Mouse (Mus musculus) spleen, adult 18-20 months (tissue): Measurements from ENCODE around the gene Slc7a15.
"Not testable (repeated sequence)": the region's sequence is repeated elsewhere in the genome, so short reads cannot be mapped to it uniquely, and the experiment has no call there.

Source experiments
- DNase-seq, 2 experiments: peaks; one replicate each; pipeline ENCODE4 v3.0.0; 2022; ENCODE audit warnings: mixed read lengths in 2 of 2

Slc7a15 gene

DNA sequence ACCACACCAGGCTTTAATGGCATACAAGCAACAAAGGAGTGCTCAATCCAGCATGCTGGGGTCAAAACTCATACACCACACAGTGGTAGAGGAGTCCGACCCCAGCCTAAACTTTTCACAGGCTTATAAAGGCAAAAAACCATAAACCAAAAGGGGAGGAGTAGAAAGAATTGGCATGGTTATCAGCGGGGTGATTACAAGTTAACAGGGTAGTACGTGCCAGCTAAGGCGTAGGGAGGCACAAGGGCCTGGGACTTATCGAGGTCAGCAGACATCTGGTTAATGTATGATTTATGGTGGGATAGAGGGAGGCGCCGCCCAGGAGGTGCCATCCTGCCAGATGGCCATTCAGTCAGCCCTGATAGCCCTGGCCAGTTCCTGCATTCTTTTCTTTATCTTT, at the start of gene Slc7a15:
TSS of gene Slc7a15 (minus strand) at position 101 of the 400 bp plus-strand sequence.
- DNase-seq: not testable (repeated sequence)

DNA sequence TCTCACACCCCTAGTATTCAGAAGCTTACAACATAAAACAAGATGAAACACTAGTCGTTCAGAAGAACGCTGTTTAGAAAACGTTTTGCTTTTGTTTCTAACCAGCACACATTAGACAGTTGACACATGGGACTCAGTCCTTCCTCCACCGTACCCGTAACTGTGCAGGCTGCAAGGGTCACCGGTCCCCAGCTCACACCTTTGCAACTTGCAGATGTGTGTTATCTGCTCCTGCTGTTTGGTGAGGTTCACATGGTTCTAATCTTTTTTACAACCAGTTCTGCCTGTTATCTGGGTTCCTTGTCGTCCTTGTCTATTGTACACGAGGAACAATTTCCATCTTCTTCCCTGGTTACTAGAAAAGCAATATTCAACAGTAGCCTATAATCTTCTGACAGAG, 49.3 kb upstream of the Slc7a15 start:
- not testable (repeated sequence) for DNase-seq

DNA sequence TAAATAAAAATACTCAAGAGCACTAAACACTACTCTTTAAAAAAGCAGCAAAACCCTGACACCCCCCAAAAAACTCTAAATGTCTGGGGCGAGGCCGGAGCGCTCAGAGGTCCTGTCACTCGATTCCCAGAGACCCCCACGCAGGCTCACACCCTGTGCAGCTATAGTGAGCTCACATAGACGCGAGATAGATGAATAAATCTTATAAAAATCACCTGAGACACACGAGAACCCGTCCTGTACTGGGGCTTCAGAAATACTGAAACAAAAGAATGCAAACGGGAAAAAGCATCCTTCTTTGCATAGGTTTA, 42.5 kb upstream of the Slc7a15 start:
- no peak for DNase-seq

DNA sequence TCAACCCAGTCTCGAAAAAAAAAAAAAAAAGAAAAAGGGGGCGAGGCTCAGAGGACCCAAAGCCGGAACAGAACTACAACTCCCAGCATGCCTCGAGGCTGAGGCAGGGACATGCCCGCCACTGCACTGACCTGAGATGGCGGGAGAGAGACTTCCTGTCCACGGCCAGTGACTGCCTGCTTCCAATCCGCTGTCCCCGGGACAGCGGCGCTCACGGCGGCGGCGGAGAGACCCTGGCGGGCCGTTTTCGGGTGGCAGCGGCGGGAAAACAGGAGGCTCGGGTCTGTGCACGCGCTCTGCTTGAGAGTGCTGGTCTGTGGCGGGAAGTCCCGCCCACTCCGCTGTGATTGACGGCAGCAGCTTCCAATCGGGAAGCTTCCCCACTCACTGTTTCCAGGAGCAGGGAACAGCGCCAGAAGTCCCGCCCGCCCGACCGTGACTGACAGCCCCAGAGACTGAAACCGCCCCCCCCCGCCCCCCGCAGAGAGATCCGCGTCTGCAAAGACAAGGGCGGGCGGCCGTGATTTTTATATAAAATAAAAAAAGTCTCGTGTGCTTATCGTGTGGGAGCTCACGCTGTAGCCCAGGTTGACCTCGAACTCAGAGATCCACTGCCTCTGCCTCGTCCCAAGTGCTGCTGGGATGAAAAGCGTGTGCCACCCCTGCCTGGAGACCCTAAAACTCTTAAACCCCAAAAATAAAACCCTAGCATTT, 42.0 kb upstream of the Slc7a15 start:
- DNase-seq: peak; percentile 95 to 99

DNA sequence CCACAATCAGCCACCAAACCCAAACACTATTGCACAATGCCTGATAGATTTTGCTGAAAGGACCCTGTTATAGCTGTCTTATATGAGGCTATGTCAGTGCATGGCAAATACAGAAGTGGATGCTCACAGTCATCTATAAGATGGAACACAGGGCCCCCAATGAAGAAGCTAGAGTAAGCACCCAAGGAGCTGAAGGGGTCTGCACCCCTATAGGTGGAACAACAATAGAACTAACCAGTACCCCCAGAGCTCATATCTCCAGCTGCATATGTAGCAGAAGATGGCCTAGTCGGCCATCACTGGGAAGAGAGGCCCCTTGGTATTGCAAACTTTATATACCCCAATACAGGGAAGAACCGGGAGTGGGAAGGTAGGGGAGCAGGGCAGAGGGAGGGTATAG, 41.3 kb upstream of the Slc7a15 start:
- DNase-seq: not testable (repeated sequence)

DNA sequence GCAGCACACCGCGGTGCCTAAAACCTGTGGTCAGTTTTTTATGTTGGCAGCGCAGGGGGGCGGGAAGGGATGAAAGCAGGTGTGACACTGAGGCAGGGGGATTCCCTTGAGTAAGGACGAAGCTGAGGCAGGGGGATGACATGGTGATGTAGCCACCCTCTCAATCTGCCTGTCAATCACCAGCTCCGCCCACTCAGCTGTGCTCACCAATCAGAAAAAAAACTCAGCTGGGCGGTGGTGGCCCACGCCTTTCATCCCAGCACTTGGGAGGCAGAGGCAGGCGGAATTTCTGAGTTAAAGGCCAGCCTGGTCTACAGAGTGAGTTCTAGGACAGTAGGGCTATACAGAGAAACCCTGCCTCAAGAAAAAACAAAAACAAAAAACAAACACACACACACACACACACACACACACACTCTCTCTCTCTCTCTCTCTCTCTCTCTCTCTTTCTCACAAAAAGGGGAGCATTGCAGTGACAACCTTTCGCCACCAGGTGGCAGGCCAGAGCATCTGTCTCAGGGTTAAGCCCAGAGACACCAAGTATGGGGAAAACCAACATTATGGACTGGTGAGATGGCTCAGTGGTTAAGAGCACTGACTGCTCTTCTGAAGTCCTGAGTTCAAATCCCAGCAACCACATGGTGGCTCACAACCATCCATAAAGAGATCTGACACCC, 39.7 kb upstream of the Slc7a15 start:
- DNase-seq: peak; percentile 75 to 86

DNA sequence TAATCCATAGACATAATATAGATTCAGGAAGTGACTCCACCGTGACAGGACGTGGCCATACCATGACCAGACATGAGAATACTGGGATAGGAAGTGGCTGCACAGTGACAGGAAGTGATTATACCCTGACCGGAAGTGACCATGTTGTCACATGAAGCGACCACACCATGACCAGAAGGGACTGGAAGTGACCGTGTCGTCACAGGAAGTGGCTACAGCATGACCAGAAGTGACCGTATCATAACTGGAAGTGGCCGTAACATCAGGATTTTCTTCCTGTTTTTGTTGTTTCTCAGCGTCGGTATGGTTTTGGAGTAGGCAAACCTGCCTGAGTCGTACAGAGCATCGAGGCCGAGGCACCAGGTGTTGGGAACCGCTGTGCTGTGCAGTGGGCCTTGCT, 38.1 kb upstream of the Slc7a15 start:
- DNase-seq: no peak

DNA sequence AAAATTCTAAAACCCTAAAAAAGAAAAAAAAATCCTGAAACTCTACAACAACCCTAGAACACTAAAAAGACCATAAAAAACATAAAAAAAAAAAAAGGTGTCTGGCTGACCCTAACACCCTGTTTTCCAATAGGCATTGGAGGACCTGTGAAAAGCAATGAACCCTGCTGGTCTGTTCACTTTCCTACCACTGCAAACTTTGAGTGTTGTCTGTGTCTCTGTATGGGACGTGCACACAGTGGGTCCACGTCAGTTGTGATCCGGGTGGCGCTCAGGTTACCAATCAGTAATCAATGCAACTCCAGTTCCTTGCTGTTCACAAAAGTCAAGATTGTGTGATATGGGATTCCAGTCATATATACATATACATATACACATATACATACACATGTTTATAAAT, 36.7 kb upstream of the Slc7a15 start:
- no peak for DNase-seq

DNA sequence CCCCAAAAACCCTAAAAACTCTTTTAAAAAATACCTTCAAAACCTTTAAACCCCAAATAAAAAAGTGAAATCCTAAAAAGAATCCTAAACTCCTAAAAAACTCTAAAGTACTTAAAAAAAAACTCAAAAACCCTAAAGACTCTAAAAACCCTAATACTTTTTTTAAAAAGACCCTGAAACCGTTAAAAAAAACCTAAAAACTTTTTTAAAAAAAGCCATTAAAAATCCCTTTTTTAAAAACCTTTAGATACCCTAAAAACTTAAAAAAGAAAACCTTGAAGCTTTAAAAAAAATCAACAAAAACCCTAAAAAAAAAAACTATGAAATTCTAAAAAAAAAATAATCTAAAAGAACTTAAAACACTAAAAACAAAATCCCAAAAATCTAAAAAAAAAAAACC, 35.4 kb upstream of the Slc7a15 start:
- DNase-seq: no peak

DNA sequence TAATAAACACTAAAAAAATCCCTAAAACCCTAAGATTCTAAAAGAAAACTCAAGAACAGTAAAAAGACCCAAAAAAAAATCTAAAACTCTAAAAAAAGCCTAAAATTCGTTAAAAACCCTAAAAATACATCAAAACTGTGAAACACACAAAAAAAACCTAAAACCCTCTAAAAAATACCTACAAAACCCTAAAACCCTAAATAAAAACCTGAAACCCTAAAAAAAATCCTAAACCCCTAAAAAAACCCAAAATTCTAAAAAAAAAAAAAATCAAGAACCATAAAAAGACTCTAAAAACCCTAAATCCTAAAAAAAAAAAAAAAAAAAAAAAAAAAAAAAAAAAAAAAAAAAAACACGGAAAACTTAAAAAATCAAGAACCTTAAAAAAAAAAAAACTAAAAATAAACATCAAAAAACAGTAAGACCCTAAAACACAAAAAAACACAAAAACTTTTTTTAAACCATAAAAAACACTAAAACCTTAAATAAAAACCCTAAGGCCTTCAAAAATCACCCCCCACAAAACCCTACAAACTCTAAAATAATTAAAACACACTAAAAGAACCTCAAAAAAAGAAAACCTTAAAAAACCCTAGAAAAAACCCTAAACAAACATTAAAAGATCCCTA, 34.0 kb upstream of the Slc7a15 start:
- no peak for DNase-seq

DNA sequence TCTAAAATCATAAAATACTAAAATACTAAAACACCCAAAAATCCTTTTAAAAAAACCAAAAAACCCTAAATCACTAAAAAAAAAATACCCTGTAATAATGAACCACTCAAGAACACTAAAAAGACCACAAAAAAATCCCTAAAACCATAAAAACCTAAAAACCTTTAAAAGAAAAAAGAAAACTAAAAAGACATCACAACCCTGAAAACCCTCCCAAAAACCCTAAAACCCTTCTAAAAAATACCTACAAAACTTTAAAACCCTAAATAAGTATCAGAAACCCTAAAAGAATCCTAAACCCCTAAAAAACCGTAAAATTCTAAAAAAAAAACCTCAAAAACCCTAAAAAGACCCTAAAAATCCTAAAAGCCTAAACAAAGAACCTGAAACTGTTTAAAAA, 32.8 kb upstream of the Slc7a15 start:
- DNase-seq: no peak

DNA sequence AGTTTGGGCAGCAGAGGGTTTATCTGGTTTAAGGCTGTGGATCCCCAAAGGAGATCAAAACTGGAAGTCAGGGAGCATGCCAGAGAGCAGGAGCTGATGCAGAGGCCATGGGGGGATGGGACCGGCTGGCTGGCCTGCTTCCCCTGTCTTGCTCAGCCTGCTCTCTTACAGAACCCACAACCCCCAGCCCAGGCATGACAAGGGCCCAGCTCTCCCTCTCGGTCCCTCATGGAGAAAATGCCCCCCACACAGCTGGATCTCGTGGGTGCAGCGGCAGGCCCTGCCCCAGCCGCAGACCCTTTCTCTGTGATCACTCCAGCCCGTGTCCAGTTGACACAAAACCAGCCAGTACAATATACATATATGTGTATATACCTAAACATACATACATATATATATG, 30.7 kb upstream of the Slc7a15 start:
- no peak for DNase-seq

DNA sequence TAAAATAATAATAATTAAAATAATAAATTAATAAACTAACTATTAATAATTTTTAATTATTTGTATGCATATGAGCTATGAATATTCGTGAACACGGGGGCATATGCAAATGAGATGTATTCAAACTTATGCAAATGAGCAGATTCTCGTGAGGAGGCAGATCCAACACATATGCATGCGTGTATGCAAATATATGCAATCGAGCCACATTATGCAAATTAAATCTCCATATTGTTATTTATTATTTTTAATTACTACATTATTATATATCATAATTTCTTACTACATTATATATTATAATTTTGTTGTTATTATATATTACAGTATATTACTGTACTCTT, 21.8 kb upstream of the Slc7a15 start:
- no peak for DNase-seq

DNA sequence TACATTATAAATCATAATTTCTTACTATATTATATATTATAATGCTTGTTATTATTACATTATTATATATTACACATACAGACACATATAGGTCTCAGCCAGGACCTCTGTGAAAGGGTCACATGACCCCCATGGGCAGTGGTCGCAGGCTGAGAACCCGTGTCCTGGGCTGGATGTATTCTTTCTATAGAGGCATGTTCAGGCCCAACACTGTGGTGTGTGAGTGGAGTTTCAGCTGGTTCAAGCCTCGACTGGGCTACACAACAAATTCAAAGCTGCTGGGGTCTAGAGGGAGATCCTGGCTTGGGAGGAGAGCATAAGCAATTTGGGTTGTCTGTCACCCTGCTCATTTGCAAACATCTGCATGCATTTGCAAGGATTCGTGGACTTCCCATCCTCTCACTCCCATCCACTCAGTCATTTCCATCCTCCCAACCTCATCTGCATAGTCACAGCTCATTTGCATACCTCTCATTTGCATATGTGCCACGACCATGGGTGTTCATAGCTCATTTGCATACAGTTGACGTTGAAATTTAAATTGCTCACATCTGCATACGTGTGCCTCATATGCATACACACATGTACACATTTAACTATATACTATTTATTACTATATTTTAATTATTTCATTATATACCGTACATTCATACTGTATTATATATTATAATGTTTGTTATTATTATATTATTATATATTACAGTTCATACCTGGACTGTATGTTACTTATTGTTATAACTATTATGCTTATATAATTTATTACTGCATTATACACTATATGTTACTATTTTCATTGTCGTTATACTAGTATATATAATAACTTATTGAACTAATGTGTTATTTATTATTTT, 21.2 kb upstream of the Slc7a15 start:
- DNase-seq: no peak

DNA sequence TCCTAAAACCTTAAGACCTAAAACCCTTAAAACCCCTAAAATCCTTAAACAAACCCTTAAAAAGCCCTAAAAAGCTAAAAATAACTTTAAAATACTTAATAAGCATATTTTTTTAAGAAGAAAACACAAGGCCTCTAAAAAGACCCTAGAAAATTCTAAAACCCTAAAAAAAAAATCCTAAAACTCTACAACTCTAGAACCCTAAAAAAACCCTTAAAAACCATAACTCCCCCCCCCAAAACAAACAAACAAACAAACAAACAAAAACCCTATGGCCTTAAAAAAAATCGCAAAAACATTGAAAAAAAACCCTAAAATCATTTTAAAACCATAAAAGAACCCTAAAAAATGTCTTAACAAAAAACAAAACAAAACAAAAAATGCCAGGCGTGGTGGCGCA, 19.4 kb upstream of the Slc7a15 start:
- DNase-seq: no peak

DNA sequence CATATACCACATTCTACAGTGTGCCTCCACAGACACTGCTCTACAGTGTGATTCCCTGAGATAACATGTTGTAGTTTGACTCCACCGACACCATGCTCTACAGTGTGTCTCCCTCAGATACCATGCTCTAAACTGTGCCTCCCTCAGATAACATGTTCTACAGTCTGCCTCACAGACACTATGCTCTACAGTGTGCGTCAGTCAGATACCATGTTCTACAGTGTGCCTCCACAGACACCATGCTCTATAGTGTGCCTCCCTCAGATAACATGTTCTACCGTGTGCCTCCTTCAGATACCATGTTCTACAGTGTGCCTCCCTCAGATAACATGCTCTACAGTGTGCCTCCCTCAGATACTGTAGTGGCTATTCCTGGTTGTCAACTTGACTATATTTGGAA, 10.2 kb upstream of the Slc7a15 start:
- no peak for DNase-seq

DNA sequence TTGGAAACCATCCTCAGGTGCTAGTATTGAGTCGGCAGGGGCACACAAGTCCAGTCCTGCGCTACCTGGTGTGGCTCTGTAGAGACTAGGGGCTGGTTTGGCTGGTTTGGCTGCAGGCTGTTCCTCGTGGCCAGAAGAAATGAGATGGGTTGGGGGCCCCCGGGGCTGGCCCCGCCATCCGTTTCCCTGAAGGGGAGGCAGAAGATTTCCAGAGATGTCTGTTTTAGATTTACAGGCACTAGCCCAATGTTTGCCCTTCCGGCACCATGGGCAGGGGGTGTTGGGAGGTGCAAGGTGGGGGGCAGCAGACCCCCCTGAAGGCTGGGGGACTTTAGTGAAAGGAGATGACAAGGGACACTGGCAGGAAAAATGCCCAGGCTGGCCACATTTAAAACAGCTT, 3.3 kb downstream of the Slc7a15 start:
- DNase-seq: no peak

DNA sequence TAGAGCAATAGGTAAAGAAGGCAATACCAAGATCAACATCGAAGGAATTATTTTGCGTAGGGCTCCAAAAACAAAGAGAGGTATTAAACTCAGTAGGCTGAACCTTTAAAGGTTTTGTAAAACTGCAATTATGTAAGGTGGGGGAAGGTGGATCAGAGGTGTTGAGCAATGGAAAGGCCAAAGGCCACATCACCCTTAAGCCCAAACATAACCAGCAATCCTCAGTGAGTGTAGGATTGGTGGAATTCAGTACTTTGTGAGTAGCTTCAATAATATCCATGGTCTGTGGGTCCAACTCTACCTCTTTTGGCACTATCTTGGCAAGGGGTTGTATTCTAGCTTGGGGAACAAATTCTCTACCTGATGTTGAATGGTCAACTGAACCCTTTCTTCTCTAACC, 7.5 kb downstream of the Slc7a15 start:
- DNase-seq: not testable (repeated sequence)

DNA sequence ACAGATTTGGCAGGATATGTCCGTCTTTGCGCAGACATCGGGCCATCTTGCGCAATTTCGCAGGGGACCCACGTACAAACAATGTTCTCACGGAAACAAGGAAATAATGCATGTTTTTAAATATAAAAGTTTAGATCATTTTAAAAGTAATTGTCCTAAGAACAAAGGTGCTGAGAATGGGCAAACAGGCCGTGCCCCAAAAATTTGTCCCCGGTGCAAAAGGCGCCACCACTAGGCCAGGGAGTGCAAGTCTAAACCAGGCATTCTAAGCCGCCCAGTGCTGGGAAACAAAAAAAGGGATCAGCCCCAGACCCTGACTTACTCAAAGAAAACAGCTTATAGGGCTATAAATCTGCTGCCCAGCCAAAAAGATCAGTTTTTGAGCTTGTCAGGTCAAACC, 25.5 kb downstream of the Slc7a15 start:
- no peak for DNase-seq

DNA sequence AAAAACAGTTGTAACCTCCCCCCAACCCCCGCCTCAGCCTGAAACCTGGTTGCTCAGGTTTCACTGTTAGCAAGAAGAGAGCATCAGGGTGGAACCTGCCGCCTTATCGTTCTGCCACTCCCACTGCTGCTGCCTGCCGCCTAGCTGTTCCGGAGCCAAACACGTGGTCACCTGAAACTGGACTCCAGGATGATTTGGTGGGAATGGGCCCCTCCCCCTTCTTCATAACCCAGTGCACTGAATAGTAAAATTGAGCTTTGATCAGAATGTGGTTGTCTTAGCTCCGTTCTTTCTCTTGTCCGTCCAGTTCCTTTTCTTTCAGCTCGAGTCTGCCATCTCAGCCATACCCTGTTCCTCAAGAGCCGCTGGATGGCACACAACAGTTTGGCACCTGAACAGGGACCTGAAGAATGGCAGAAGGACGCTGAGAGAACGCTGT, 26.9 kb downstream of the Slc7a15 start:
- DNase-seq: not testable (repeated sequence)

DNA sequence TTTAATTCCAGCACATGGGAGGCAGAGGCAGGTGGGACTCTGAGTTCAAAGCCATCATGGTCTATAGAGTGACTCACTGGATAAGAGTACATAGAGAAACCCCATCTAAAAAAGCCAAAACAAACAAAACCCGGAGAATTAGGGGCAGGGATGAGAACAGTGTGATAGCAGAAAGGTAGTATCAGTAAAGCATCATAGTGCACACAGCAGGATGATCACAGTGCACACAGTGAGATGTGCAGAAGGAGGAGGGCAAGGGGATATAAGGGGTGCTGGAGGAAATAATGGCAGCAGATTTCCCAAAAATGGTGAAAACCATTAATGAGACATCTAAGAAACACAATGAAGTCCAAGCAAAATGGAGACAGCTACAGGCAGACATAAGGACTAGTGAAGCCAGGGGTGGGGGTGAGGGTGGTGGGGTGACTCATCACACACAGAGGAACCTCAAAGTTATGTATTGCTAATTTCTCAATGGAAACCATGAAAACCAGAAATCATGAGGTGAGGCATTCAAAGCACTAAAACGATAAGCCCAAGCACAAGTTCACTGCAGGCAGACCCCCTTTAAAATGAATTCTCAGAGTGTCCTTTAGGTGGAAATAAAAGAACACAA, 27.5 kb downstream of the Slc7a15 start:
- DNase-seq: not testable (repeated sequence)

DNA sequence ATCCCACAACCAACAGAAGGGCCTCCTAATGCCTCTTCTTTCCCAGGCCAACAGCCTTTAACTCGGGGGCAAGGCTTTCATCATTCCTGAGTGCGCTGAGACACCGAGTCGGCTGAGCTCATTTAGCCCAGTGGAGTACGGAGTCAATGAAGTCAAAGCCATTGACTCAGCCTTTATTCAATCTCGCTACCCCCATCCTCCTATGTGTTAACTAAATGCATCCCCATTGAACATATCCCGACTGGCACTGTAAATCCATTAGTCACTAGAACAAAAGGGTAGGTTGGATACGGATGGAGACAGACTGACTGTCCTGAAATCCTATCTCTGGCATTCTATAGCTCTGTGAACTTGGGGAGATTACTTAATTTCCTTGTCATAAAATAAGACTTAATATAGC, 36.7 kb downstream of the Slc7a15 start:
- DNase-seq: not testable (repeated sequence)

DNA sequence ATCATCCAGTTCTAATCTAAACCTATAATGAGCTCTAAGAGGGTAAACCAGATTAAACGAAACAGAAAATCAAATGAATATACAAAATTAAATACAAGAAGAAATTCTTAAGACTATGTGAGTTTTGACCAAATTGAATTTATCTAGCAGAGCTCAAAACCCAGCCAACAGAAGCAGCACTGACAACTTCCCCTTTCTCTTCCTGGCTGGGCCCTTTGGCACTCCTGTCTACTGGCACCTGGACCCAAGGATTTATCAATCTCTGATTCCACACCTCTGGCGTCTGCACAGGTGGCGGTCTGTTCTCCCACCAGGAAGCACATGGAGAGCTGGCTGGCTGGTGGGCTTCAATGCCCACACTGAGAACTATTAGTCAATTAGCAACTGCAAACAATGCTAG, 39.0 kb downstream of the Slc7a15 start:
- DNase-seq: not testable (repeated sequence)
